Mouse (Mus musculus) heart, embryonic 14.5 days (tissue): ENCODE data around the gene Tbl2. TPM values are rescaled to one million over a fixed set of nuclear protein-coding genes. Genes with fewer than 3 reads are reported as not detected.

Experiments used
- ATAC-seq: fragments of 200-750 bp; cut with Nextera tagmentation; 2 replicates; pipeline ENCODE4 v1.8.0; 2017; ENCODE audit warnings: low read depth, moderate TSS enrichment; ENCODE audit not compliant: insufficient number of reproducible peaks, insufficient read depth, low FRiP score
- H3K27ac ChIP-seq, 2 experiments: fragments of 200-500 bp in 1 of 2; fragments of 300-500 bp in 1 of 2; sonication (generic) in 1 of 2; replicated peaks in 1 of 2; 2 replicates each; pipeline ENCODE4 v1.5.1; 2012 to 2014; ENCODE audit warnings: low read depth in 2 of 2, low read length in 2 of 2, control low read depth in 1 of 2, mild to moderate bottlenecking in 1 of 2, mixed read lengths in 1 of 2; ENCODE audit not compliant: control insufficient read depth in 1 of 2, insufficient read depth in 1 of 2
- H3K27me3 ChIP-seq: fragments of 300-500 bp; sonication (generic); 2 replicates; pipeline ENCODE4 v1.6.1; 2014; ENCODE audit warnings: mild to moderate bottlenecking, low read length, control low read depth; ENCODE audit not compliant: control insufficient read depth, insufficient read depth
- H3K36me3 ChIP-seq: fragments of 300-500 bp; sonication (generic); 2 replicates; pipeline ENCODE4 v1.6.1; 2014; ENCODE audit warnings: mild to moderate bottlenecking, control low read depth, low read length, mixed read lengths; ENCODE audit not compliant: control insufficient read depth, insufficient read depth
- H3K4me1 ChIP-seq, 2 experiments: fragments of 200-500 bp in 1 of 2; fragments of 300-500 bp in 1 of 2; sonication (generic) in 1 of 2; 2 replicates each; pipeline ENCODE4 v1.6.1; 2012 to 2014; ENCODE audit warnings: low read length in 2 of 2, control low read depth in 1 of 2, mixed read lengths in 1 of 2; ENCODE audit not compliant: control insufficient read depth in 2 of 2, insufficient read depth in 2 of 2
- H3K4me2 ChIP-seq: fragments of 300-500 bp; sonication (generic); 2 replicates; pipeline ENCODE4 v1.6.1; 2014; ENCODE audit warnings: mild to moderate bottlenecking, low read length
- H3K4me3 ChIP-seq, 2 experiments: fragments of 200-500 bp in 1 of 2; fragments of 300-500 bp in 1 of 2; sonication (generic) in 1 of 2; 2 replicates each; pipeline ENCODE4 v1.5.1; 2012 to 2014; ENCODE audit warnings: low read length in 2 of 2, mild to moderate bottlenecking in 2 of 2, control low read depth in 1 of 2, low read depth in 1 of 2, moderate library complexity in 1 of 2; ENCODE audit not compliant: control insufficient read depth in 1 of 2, insufficient read depth in 1 of 2
- H3K9ac ChIP-seq: fragments of 300-500 bp; sonication (generic); 2 replicates; pipeline ENCODE4 v1.6.1; 2014; ENCODE audit warnings: mild to moderate bottlenecking, low read length
- H3K9me3 ChIP-seq: fragments of 300-500 bp; sonication (generic); 2 replicates; pipeline ENCODE4 v1.6.1; 2016; ENCODE audit warnings: low read length, control low read depth; ENCODE audit not compliant: control insufficient read depth
- WGBS: fragments of 180-500 bp; shearing (Covaris S2); extraction: QIAGEN DNeasy Blood & Tissue Kit; methylation state at CpG from one replicate; pipeline ENCODE4 v1.1.7; 2014; 5-methylcytosine and 5-hydroxymethylcytosine counted together
- polyA plus RNA-seq: library from polyadenylated mRNA; unstranded; fragments of >200 nt; fragmentation: Nextera tagmentation; extraction: Ambion mirVana; gene quantifications from 2 replicates; pipeline ENCODE4 v1.2.1, GENCODE M21; 2014

Gene Tbl2
- polyA plus RNA-seq, 1 experiment from 2014 or later = 20.0 TPM

DNA sequence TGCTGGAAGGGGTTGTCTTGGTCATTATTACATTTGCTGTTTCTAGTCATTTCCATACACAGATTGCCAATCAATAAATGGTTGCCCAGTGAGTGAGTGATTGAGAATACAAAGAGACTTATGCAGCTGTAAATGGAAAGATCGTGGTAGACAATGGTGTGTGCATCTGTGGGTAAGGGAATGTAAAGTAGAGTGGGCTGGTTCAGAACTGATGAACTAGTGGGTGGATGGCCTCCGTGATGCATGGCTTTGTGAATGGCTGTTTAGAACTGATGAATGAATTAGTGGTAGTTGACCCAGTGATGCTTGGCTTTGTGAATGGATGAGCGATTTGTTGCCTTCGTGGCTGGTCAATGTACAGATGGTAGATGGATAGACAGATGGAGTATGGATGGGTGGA is 19.7 kb upstream of the Tbl2 start:
- ATAC-seq = no peak
- Histone ChIP-seq H3K9ac (no peak overlapping the region), H3K27ac (no peak overlapping the region), H3K4me2 (no peak overlapping the region), H3K4me3 (no peak overlapping the region), H3K9me3 (0 out of 2 replicates have a peak, but pooled peaks cover 2% of the 10 kb centered on the region), H3K27me3 (peaks cover 34% of the 10 kb centered on the region), H3K36me3 (no peaks in the 10 kb centered on the region), H3K4me1 (peaks cover 0 to 9% of the 10 kb centered on the region in 2 experiments; a peak in 3 of 4 replicates)
- WGBS = 82% methylated on average over 4 of the region's 4 CpGs

DNA sequence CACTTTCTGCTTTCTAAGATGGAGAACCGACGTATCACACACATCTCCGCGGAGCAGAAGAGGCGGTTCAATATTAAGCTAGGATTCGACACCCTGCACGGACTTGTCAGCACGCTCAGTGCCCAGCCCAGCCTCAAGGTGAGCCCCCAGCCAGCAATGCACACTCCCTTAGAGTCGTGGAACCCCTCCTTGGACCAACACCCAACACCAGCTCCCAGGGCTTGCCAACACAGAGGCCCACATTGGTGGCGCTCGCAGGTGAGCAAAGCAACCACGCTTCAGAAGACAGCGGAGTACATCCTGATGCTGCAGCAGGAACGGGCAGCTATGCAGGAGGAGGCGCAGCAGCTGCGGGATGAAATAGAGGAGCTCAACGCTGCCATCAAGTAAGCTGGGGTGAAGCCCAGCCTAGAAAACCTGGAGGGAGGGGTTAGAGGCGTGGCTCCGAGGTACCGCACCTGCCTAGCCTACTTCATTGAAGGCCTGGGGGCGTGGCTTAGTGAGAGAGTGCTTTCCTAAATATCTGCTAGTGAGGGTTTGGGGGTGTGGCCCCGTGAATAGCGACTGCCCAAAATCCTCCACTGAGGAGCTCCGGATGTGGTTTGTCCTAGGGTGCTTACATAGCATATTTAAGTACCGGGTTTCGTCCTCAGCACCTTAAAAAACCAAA is 15.6 kb upstream of the Tbl2 start:
- H3K27me3 ChIP-seq = peaks cover 45% of the 10 kb centered on the region

DNA sequence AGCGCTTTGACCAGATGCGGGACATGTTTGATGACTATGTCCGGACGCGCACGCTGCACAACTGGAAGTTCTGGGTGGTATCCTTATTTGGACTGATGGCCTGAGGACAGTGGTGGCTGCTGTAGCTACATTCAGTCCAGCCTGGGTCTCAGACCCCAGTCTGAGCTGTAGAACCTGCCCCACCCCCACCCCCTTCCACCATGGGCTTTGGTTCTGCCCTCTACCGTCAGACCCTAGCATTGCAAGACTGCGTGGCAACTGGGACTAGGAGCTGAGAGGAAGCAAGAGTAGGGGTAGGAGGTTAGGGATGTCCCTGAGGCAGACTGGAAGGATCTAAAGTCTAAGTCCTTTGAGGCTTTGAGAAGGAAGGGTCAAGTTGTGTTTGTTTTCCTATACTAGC is 14.9 kb upstream of the Tbl2 start:
- ATAC-seq = no peak
- H3K9me3 ChIP-seq = peaks cover 7% of the 10 kb centered on the region; the same call in 1 of the 2 replicates
- H3K27ac ChIP-seq = no peak overlapping the region
- peaks cover 0 to 9% of the 10 kb centered on the region in 2 experiments; a peak in 3 of 4 replicates for H3K4me1 ChIP-seq
- peaks cover 45% of the 10 kb centered on the region for H3K27me3 ChIP-seq
- H3K4me3 ChIP-seq = peak overlapping the region in 1 of 2 experiments; percentile 24; a peak in 1 of 4 replicates
- peak overlapping the region; percentile 53 for H3K4me2 ChIP-seq
- WGBS = 3% methylated on average over 8 of the region's 8 CpGs
- no peak overlapping the region for H3K9ac ChIP-seq
- H3K36me3 ChIP-seq = no peaks in the 10 kb centered on the region

More for the DNA sequence above, 15.6 kb upstream of the Tbl2 start:
- H3K4me2 ChIP-seq = peak overlapping the region; percentile 53
- peak overlapping the region in 1 of 2 experiments; percentile 24; a peak in 2 of 4 replicates for H3K4me3 ChIP-seq
- no peak for ATAC-seq
- no peak overlapping the region for H3K27ac ChIP-seq
- H3K36me3 ChIP-seq = no peaks in the 10 kb centered on the region
- H3K4me1 ChIP-seq = peaks cover 0 to 9% of the 10 kb centered on the region in 2 experiments; a peak in 3 of 4 replicates
- no peak overlapping the region for H3K9ac ChIP-seq
- WGBS = 5% methylated on average over 26 of the region's 26 CpGs
- H3K9me3 ChIP-seq = peaks cover 9% of the 10 kb centered on the region; the same call in 1 of the 2 replicates

DNA sequence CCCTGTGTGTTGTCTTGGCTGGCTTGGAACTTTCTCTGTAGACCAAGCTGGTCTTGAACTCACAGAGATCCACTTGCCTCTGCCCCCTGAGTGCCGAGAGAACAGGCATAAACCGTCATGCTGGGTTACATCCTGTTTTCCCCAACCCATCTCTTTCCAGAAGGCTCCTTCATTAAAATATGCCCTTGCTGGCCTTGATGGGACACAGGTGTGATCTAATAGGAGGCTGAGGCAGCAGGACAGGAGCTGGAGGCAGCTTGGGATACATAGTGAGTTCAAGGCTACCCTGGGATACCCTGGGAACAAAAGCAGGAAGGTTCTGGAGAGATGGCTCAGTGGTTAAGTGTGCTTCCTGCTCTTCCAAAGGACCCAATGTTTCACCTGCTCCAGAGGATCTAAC is 9.6 kb upstream of the Tbl2 start:
- no peaks in the 10 kb centered on the region for H3K4me1 ChIP-seq
- peaks cover 7% of the 10 kb centered on the region; the same call in 1 of the 2 replicates for H3K9me3 ChIP-seq
- WGBS = 65% methylated on average over 2 of the region's 2 CpGs
- H3K27me3 ChIP-seq = peaks cover 10% of the 10 kb centered on the region; the same call in 1 of the 2 replicates
- no peaks in the 10 kb centered on the region for H3K36me3 ChIP-seq
- no peak overlapping the region for H3K4me2 ChIP-seq
- H3K4me3 ChIP-seq = no peak overlapping the region
- ATAC-seq = no peak
- H3K27ac ChIP-seq = no peak overlapping the region
- no peak overlapping the region for H3K9ac ChIP-seq

DNA sequence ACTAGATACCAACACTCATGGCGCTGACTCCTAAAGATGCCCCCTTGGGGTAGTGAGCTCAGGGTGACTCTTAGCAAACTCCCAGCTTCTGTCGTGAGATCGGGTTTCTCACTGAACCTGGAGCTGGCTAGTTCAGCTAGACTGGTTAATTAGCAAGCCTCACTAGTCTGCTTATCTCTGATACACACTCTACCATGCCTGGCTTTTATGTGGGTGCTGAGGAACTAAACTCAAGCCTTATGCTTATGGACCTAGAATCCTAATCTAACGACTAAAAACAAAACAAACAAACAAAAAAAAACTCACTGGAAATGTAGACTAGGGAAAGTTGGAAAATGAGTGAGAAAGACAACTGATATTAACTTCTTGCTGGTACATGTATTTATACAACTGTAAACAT is 5.0 kb upstream of the Tbl2 start:
- no peaks in the 10 kb centered on the region for H3K36me3 ChIP-seq
- H3K9ac ChIP-seq = no peak overlapping the region
- no peak overlapping the region for H3K4me2 ChIP-seq
- no peaks in the 10 kb centered on the region for H3K27me3 ChIP-seq
- WGBS = 48% methylated on average over 4 of the region's 4 CpGs
- no peak overlapping the region for H3K27ac ChIP-seq
- no peaks in the 10 kb centered on the region for H3K9me3 ChIP-seq
- no peak for ATAC-seq
- H3K4me3 ChIP-seq = no peak overlapping the region
- peaks cover 0 to 5% of the 10 kb centered on the region in 2 experiments; a peak in 2 of 4 replicates for H3K4me1 ChIP-seq

DNA sequence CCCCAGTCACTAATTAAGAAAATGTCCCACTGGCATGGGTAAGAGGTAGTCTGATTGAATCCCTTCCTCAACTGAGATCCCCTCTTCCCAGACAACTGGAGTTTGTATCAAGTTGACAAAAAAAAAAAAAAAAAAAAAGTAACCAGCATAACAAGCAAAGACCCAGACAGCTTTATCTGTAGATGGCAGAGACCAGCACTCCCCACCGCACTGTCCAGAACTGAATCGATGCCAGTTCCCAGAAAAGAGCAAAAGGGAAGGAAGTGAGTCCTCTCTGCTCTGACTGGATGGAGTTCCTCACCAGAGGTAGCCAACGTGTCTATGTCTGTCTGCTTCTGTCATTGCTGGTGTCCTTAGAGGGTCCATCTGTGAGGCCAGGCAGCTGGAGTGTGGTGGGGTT is 3.9 kb upstream of the Tbl2 start:
- no peak overlapping the region for H3K4me2 ChIP-seq
- 52% methylated on average over 3 of the region's 3 CpGs for WGBS
- no peaks in the 10 kb centered on the region for H3K36me3 ChIP-seq
- H3K9ac ChIP-seq = no peak overlapping the region
- no peak overlapping the region for H3K27ac ChIP-seq
- no peaks in the 10 kb centered on the region for H3K9me3 ChIP-seq
- H3K4me1 ChIP-seq = peaks cover 2 to 7% of the 10 kb centered on the region in 2 experiments
- no peaks in the 10 kb centered on the region for H3K27me3 ChIP-seq
- no peak for ATAC-seq
- H3K4me3 ChIP-seq = no peak overlapping the region

DNA sequence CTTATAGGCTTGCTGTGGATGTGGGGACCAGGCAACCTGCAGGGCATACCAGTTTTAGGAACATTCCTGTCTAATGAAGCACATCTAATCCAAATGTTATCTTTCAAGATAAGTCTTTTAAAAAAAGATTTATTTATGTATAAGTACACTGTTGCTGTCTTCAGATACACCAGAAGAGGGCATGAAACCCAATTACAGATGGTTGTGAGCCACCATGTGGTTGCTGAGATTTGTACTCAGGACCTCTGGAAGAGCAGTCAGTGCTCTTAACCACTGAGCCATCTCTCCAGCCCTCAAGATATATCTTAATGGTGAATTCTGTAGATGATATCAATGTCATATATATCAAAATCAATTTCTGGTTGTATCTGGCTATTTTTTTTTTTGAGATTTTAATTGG is 3.5 kb upstream of the Tbl2 start:
- Histone ChIP-seq H3K4me1 (peaks cover 3 to 10% of the 10 kb centered on the region in 2 experiments), H3K9ac (no peak overlapping the region), H3K4me3 (no peak overlapping the region), H3K36me3 (no peaks in the 10 kb centered on the region), H3K27me3 (no peaks in the 10 kb centered on the region), H3K4me2 (no peak overlapping the region), H3K9me3 (no peaks in the 10 kb centered on the region), H3K27ac (no peak overlapping the region)
- ATAC-seq = no peak

DNA sequence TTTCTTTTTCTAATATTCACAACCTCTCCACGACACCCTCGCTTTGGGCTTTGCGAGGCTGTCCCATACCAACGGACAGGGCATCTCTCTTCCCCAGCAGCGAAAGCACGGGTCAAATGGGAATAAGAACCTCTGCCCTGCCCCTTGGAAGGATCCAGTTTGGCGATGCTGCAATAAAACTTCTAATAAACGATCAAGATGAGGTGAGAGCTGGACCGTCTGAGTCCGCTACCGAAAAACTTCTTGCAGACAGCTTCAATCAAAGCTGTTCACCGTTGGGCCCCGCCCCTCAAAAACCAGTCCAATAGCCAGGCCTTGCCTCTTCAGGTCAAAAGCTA is 773 bp upstream of the Tbl2 start:
- Histone ChIP-seq H3K4me3 (peak overlapping the region; percentile 72 to 81), H3K36me3 (peaks cover 12% of the 10 kb centered on the region), H3K27me3 (no peaks in the 10 kb centered on the region), H3K27ac (peak overlapping the region; percentile 91 to 97), H3K9ac (peak overlapping the region; percentile 76), H3K4me1 (peaks cover 3 to 12% of the 10 kb centered on the region in 2 experiments), H3K4me2 (peak overlapping the region; percentile 79), H3K9me3 (no peaks in the 10 kb centered on the region)
- WGBS = under 1% methylated on average over 13 of the region's 13 CpGs
- no peak for ATAC-seq
